Mouse (Mus musculus) hindlimb bud, embryonic 11.5 days (tissue): ENCODE results near the gene Pdp2.
"Not testable (repeated sequence)": the region's sequence is repeated elsewhere in the genome, so short reads cannot be mapped to it uniquely, and the experiment has no call there.

Source experiments
- DNase-seq: peaks from one replicate; pipeline ENCODE4 v3.0.0-alpha.2; 2012; ENCODE audit warnings: low read depth, low spot score; ENCODE audit errors: extremely low spot score

The Pdp2 gene

DNA sequence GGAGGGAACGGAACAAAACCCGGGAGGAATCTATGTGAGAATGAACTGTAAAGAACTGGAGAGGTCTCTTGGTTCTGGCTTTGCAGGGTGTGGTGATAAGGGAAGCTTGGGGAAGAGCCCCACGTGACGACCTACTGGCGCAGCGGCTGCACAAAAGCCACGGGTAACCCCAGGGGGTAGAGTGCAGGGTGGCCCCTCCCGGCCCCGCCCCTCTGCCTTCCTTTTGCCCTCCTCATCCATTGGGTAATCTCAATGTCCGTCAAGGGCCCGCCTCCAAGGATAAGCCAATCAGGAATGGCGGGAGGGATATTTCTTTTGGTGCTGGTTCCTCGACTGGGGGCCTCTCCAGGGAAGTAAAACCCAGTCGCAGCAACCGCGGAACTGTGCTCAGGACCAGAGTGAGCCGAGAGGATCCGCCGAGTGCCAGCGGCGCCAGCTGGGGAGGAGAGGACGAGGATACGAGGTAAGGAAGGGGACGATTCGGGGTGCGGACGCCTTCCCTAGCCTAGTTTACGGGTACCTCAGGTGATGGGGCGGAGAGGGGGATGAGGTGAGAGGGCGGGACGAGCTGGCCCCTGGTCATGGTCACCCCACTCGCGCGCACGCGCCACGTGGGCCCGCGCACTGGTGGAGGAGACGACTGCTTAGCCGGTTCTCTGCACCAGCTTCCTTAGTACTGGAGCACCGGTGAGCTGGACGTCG lies at the start of gene Pdp2:
Gene Pdp2, plus strand, starts transcription at position 319 of the 702 bp plus-strand sequence.
- DNase-seq = peak; percentile 79

DNA sequence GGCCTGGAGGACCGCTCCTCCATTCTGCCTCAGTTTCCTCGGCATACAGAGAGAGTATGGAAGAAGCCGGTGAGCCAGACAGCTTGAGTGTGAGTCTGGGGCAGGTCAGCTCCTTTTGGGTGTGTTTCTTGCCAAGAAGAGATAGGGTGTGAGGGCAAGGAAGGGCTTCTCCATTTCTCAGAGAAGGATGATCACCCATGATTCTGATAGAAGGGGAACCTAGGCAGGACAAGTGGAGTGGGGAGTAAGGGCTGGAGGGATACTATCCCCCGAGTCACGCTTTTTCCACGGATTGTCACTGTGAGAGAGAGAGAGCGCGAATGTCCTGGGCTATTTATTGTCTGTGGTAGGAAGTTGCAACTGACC lies 49.8 kb upstream of the Pdp2 start:
- no peak for DNase-seq

- DNase-seq = no peak
These were observed 49.1 kb upstream of the Pdp2 start for GRCm38 (mm10) chr8:104542160-104542559.

DNA sequence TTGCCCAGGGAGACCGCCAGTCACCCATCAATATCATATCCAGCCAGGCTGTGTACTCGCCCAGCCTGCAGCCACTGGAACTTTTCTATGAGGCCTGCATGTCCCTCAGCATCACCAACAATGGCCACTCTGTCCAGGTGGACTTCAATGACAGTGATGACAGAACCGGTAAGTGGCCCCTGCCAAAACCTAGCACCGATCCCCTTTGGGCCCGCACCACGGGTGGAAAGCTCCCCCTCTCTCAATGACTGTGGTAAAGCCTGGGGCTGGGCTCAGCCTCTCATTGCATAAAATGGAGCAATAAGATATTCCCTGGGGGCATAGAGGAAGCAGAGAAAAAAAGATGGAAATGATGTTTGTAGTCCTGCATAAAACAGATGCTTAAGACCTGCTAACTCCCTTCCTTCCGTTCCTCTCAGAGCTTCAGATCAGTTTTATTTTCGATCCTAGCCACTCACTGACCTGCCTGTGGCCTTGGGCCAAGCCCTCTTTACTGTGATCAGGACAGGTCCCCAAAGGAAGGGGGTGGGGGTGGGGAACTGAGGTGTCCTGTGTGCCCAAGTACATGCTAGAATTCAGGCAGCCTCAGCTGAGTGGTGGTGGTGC lies 47.7 kb upstream of the Pdp2 start:
- no peak for DNase-seq

DNA sequence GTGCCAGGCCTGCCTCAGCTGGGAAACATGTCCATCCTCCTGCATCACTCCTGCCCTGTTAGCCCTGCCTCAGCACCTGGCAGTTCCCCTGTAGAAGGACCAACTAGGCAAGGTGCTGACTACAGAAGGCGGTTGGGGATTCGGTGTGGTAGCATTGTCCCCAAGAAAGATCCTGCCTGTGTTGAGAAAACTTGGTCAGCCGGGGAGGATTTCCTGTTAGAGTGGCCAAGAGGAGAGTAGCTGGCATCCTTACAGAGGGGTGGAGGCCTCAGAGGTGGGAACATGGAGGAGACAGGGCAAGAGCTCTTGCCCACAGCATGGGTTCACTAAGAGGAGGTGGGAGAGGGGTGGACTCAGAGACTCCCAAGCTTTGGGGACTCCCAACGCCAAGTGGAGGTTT lies 36.1 kb upstream of the Pdp2 start:
- DNase-seq = no peak

- no peak for DNase-seq
These were observed 34.0 kb upstream of the Pdp2 start for GRCm38 (mm10) chr8:104557226-104557625.

- no peak for DNase-seq
These were observed 30.5 kb upstream of the Pdp2 start for GRCm38 (mm10) chr8:104560731-104561130.

GRCm38 (mm10) chr8:104564633-104565456 lies 26.4 kb upstream of the Pdp2 start:
- DNase-seq = peak; percentile 84

DNA sequence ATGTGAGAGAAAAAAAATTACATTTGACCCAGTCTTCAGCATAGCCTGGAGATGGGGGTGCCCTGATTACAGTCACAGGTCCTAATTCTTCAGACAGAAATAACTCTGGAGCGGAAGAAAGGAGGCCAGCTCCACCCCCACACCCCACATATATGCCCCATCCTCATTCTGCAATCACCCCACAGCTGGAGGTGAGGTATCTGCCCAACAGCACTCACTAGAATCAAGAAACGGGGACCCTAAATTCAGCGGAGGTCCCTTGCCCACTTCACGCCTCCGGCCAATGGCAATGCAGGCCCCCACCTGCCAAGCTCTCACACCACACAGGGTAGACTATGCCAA lies 25.8 kb upstream of the Pdp2 start:
- DNase-seq = no peak

DNA sequence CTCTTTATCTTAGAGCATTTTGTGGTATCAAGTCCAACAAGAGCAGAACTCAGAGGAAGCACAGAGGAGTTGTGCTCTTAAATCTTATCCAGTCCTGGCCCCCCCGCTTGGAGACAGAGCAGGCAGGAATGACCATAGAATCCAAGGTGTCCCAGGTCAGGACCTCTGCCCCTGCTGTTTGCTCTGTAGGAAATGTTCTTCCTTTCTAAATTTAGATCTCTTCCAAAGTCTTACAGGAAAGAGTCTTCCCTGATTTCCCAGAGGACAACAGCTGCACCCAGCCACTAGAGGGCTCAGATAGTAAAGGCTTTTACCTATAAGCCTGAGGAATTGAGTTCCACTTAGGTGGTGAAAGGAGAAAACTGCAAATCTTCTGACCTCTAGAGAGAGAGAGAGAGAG lies 21.7 kb upstream of the Pdp2 start:
- DNase-seq = no peak

DNA sequence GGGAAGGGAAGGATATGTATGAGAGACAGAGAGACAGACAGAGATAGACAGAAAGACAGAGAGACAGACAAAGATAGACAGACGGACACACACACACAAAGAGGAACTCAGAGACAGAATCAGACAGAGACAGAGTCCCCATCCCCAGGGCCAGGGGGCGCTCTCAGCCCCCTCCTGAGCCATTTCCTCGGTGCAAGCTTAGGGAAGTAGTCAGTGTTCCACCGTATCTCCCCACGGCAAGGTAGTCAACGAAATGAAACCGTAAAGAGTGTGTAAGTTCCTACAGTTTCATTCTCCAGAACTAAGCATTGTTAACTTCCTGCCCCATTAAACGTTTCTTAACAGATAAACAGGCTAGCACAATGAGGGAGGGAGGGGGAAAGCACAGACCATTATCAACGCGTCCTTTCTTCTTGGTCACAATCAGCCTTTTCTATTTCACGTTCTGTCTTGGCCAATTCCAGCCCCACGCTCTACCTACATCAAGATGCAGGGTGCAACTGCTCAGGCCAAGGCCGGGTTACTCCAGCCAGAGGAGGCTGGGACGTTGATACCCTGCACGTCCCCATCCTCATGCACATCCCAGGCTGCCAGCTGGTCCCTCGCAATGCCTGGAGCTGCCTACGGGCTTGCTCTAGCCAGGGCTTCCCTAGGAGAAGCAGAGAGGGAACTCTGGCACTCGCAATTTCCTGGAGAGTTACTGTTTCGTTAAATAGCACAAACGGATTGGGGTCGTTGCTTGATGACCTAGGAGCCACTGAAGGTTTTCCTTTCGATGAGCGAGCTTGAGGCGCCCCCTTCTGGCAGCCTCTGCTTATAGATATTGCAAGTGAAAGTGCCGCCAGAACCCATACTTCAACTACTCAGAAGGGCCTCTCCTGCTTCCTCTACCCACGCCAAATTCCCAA lies 20.6 kb upstream of the Pdp2 start:
- DNase-seq = peak; percentile 73

GRCm38 (mm10) chr8:104576820-104577219 lies 14.4 kb upstream of the Pdp2 start:
- no peak for DNase-seq

GRCm38 (mm10) chr8:104577606-104578005 lies 13.6 kb upstream of the Pdp2 start:
- DNase-seq = not testable (repeated sequence)

DNA sequence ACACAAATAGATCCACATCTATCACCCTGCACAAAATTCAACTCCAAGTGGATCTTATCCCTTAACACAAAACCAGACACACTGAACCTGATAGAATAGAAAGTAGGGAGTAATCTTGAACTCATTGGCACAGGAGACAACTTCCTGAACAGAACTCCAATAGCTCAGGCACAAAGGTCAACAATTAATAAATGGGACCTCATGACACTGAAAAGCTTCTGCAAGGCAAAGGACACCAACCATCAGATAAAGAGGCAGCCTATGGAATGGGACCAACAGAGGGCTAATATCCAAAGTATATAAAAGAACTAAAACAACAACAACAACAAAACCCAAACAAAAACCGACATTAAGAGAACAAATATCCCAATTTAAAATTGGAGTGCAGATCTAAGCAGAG lies 6.7 kb upstream of the Pdp2 start:
- DNase-seq = no peak

GRCm38 (mm10) chr8:104590284-104590683 lies 967 bp upstream of the Pdp2 start:
- no peak for DNase-seq

- DNase-seq = no peak
These were observed 605 bp downstream of the Pdp2 start for GRCm38 (mm10) chr8:104591856-104592255.

DNA sequence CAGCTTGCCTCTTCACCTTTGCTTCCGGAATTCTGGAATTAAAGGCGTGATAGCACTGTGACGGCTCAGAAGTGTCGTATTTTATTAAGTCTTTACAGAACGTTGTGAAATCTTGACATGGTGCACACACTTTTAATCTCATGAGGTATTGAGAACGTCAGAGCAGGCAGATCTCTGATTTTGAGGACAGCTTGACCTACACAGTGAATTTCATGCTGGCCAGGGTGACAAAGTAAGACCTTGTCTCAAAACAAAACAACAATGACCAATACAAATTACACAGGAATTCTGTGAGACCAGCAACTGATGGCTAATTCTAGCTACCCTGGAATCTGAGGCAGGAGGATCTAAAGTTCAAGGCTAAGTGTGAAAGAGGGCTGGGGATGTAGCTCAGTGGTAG lies 1.3 kb downstream of the Pdp2 start:
- no peak for DNase-seq

DNA sequence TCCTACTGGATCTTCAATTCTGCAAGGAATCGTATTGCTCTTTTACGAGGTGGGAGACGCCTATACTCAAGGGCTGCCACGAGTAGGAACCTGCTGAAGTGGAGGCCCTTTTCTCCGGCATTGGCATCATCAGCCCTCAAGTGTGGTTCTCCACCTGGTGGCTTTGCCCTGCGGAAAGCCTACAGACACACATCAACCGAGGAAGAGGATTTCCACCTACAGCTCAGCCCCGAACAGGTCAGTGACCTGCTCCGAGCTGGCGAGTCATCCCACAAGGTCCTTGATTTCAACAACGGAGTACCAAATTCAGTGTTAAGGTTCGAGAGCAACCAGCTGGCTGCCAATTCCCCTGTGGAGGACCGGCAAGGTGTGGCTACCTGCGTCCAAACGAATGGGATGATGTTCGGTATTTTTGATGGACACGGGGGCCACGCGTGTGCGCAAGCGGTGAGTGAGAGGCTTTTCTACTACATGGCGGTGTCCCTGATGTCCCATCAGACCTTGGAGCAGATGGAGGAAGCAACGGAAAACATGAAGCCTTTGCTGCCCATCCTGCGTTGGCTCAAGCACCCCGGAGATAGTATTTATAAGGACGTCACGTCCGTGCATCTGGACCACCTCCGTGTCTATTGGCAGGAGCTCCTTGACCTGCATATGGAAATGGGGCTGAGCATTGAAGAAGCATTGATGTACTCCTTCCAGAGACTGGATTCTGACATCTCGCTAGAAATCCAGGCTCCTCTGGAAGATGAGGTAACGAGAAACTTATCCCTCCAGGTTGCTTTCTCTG lies 2.5 kb downstream of the Pdp2 start:
- DNase-seq = no peak

DNA sequence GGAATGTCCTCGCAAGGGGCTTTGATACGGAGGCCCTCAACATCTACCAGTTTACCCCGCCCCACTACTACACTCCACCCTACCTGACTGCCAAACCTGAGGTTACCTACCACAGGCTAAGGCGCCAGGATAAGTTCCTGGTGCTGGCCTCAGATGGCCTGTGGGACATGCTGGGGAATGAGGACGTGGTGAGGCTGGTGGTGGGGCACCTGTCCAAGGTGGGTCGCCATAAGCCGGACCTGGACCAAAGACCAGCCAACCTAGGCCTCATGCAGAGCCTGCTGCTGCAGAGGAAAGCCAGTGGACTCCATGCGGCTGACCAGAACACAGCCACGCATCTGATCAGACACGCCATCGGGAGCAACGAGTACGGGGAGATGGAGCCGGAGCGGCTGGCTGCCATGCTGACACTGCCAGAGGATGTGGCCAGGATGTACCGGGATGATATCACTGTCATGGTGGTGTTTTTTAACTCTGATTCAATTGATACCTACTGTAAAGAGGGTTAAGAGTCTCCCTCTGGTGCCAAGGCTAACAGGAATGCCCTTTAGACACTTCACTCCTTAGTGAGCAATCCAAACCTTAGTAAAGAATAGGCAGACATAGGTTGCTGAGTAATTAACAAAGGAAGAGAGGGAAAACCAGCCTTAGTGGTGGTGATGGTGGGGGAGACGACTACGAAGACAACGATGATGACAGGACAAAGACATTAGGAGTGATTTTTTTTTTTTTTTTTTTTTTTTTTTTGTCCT lies 3.5 kb downstream of the Pdp2 start:
- no peak for DNase-seq
